Mouse (Mus musculus): ENCODE data around the gene Asphd2.

- TF ChIP-seq CTCF (IDR thresholded peaks at IDR 0.05; ENCODE audit: borderline replicate concordance, control insufficient read depth, extremely low read depth, insufficient read depth, low read length, poor library complexity) (no peak), POLR2A (IDR thresholded peaks at IDR 0.05; ENCODE audit: control insufficient read depth, extremely low read depth, insufficient read depth, low read length, poor library complexity) (no peak)
These were observed 45.5 kb downstream of the Asphd2 start for GRCm38 (mm10) chr5:112349169-112349568.

Data from thymus, adult 2 months (tissue).